Mouse (Mus musculus) bone marrow, adult 2 months (tissue): ENCODE data around the gene Itgb7. TPM values are rescaled to one million over a fixed set of nuclear protein-coding genes. Genes with fewer than 3 reads are reported as not detected.

Experiments
- H3K27ac ChIP-seq: fragments of 200-500 bp; 2 replicates; pipeline ENCODE4 v1.5.1; 2012; ENCODE audit warnings: low read depth, mild to moderate bottlenecking, control low read depth, inconsistent platforms, low read length; ENCODE audit not compliant: control insufficient read depth, poor library complexity, insufficient read depth
- H3K4me1 ChIP-seq: fragments of 200-500 bp; 2 replicates; pipeline ENCODE4 v1.6.1; 2011; ENCODE audit warnings: low read length; ENCODE audit not compliant: control insufficient read depth, insufficient read depth
- H3K4me3 ChIP-seq: fragments of 200-500 bp; replicated peaks from 2 replicates; pipeline ENCODE3; 2011; ENCODE audit warnings: mild to moderate bottlenecking, low read depth, low read length, control low read depth; ENCODE audit not compliant: control insufficient read depth
- CTCF ChIP-seq: fragments of 200-500 bp; IDR thresholded peaks from 2 replicates; pipeline ENCODE4 v1.5.1; 2011; ENCODE audit warnings: low read length, control low read depth; ENCODE audit not compliant: control insufficient read depth, insufficient read depth
- POLR2A ChIP-seq: fragments of 200-500 bp; IDR thresholded peaks from 2 replicates; pipeline ENCODE4 v1.6.1; 2011; ENCODE audit warnings: low read depth, mild to moderate bottlenecking, control low read depth, low read length, borderline replicate concordance; ENCODE audit not compliant: control insufficient read depth
- WGBS: fragments of 180-500 bp; shearing (Covaris S2); methylation state at CpG from one replicate; pipeline ENCODE4 v1.1.7; 2018; 5-methylcytosine and 5-hydroxymethylcytosine counted together
- polyA plus RNA-seq: library from polyadenylated mRNA; stranded (reverse); fragments of >200 nt; gene quantifications from 2 replicates; pipeline ENCODE4 v1.2.4, GENCODE M21; 2011; ENCODE audit warnings: low replicate concordance; ENCODE audit not compliant: missing spikeins, insufficient read depth, insufficient read length

Itgb7 gene
- polyA plus RNA-seq, 1 experiment = 140 TPM

GRCm38 (mm10) chr15:102176571-102177316 lies 55.0 kb downstream of the Itgb7 start:
- Histone ChIP-seq H3K27ac (no peak overlapping the region), H3K4me3 (no peak overlapping the region), H3K4me1 (no peaks in the 10 kb centered on the region; the same call in 1 of the 2 replicates)
- 67% methylated on average over 7 of the region's 7 CpGs for WGBS
- TF ChIP-seq POLR2A (no peak), CTCF (no peak)

GRCm38 (mm10) chr15:102175736-102176319 lies 55.9 kb downstream of the Itgb7 start:
- 87% methylated on average over 16 of the region's 16 CpGs for WGBS
- no peak for TF ChIP-seq POLR2A
- TF ChIP-seq CTCF = no peak
- Histone ChIP-seq H3K4me1 (no peaks in the 10 kb centered on the region; the same call in 1 of the 2 replicates), H3K27ac (no peak overlapping the region), H3K4me3 (no peak overlapping the region)

- Histone ChIP-seq H3K27ac (no peak overlapping the region), H3K4me1 (no peaks in the 10 kb centered on the region; the same call in 1 of the 2 replicates), H3K4me3 (no peak overlapping the region)
- TF ChIP-seq CTCF (no peak), POLR2A (no peak)
- 45% methylated on average over 3 of the region's 3 CpGs for WGBS
Observed at GRCm38 (mm10) chr15:102173581-102173980, 58.2 kb downstream of the Itgb7 start.

GRCm38 (mm10) chr15:102169064-102169463 lies 62.7 kb downstream of the Itgb7 start:
- WGBS = 60% methylated on average over 2 of the region's 2 CpGs

GRCm38 (mm10) chr15:102167620-102168021 lies 64.1 kb downstream of the Itgb7 start:
- 62% methylated on average over 6 of the region's 6 CpGs for WGBS
- TF ChIP-seq POLR2A (no peak), CTCF (no peak)
- peaks cover 2% of the 10 kb centered on the region; the same call in 1 of the 2 replicates for H3K4me1 ChIP-seq
- no peak overlapping the region for H3K27ac ChIP-seq
- H3K4me3 ChIP-seq = no peak overlapping the region

More at GRCm38 (mm10) chr15:102169064-102169463, 62.7 kb downstream of the Itgb7 start:
- Histone ChIP-seq H3K4me1 (peaks cover 2% of the 10 kb centered on the region; the same call in 1 of the 2 replicates), H3K4me3 (no peak overlapping the region), H3K27ac (no peak overlapping the region)
- TF ChIP-seq CTCF (no peak), POLR2A (no peak)

Other genes starting within 250 kb of the Itgb7 start
- 1.0 TPM in 1 of 2 replicates, not detected in the other for gene Krt8, start 227.5 kb downstream of the Itgb7 start, polyA plus RNA-seq
- gene Krt18, start 203.8 kb downstream of the Itgb7 start, polyA plus RNA-seq = 2.0 and 5.6 TPM in 2 replicates
- gene Eif4b, start 158.2 kb downstream of the Itgb7 start, polyA plus RNA-seq = 83.0 and 122 TPM in 2 replicates
- 20.3 and 26.7 TPM in 2 replicates for gene Tns2, start 131.5 kb downstream of the Itgb7 start, polyA plus RNA-seq
- 7.9 and 23.0 TPM in 2 replicates for gene Spryd3, start 95.7 kb downstream of the Itgb7 start, polyA plus RNA-seq
- not detected in 2 replicates for gene Igfbp6, start 87.6 kb downstream of the Itgb7 start, polyA plus RNA-seq
- 1.2 and 2.7 TPM in 2 replicates for gene Soat2, start 81.4 kb downstream of the Itgb7 start, polyA plus RNA-seq
- gene Zfp740, start 28.7 kb downstream of the Itgb7 start, polyA plus RNA-seq = 22.8 and 34.5 TPM in 2 replicates
- 13.6 and 18.5 TPM in 2 replicates for gene Csad, start 27.2 kb downstream of the Itgb7 start, polyA plus RNA-seq
- 17.1 and 36.3 TPM in 2 replicates for gene Rarg, start 25.6 kb upstream of the Itgb7 start, polyA plus RNA-seq
- gene Gm9918, start 38.6 kb upstream of the Itgb7 start, polyA plus RNA-seq = not detected in 2 replicates
- 10.5 and 13.5 TPM in 2 replicates for gene Mfsd5, start 47.5 kb upstream of the Itgb7 start, polyA plus RNA-seq
- 22.9 and 39.8 TPM in 2 replicates for gene Espl1, start 64.3 kb upstream of the Itgb7 start, polyA plus RNA-seq
- gene Pfdn5, start 94.2 kb upstream of the Itgb7 start, polyA plus RNA-seq = 352 and 432 TPM in 2 replicates
- gene Myg1, start 99.8 kb upstream of the Itgb7 start, polyA plus RNA-seq = 40.0 and 43.6 TPM in 2 replicates
- 56.6 and 97.9 TPM in 2 replicates for gene Aaas, start 118.8 kb upstream of the Itgb7 start, polyA plus RNA-seq
- gene Sp7, start 135.2 kb upstream of the Itgb7 start, polyA plus RNA-seq = 3.2 and 3.5 TPM in 2 replicates
- 13.8 and 35.2 TPM in 2 replicates for gene Sp1, start 174.2 kb upstream of the Itgb7 start, polyA plus RNA-seq
- gene Amhr2, start 213.4 kb upstream of the Itgb7 start, polyA plus RNA-seq = 4.8 TPM in 1 of 2 replicates, not detected in the other
- gene Prr13, start 227.1 kb upstream of the Itgb7 start, polyA plus RNA-seq = 125 and 251 TPM in 2 replicates
- 210 and 264 TPM in 2 replicates for gene Pcbp2, start 238.6 kb upstream of the Itgb7 start, polyA plus RNA-seq